Mouse (Mus musculus) heart, adult 2 months (tissue): Measurements from ENCODE around the gene Rpl12. TPM values are rescaled to one million over a fixed set of nuclear protein-coding genes. Genes with fewer than 3 reads are reported as not detected.

Source experiments
- DNase-seq, 2 experiments: peaks; one replicate each; pipeline ENCODE4 v3.0.0; 2021
- H3K27ac ChIP-seq: fragments of 200-600 bp; 2 replicates; pipeline ENCODE4 v1.8.1; 2022
- H3K27me3 ChIP-seq: fragments of 200-500 bp; 2 replicates; pipeline ENCODE4 v1.6.1; 2012; ENCODE audit warnings: mild to moderate bottlenecking, low read length, inconsistent platforms, mixed read lengths; ENCODE audit not compliant: control insufficient read depth, insufficient read depth
- H3K36me3 ChIP-seq: fragments of 200-500 bp; 2 replicates; pipeline ENCODE4 v1.6.1; 2012; ENCODE audit warnings: low read length, inconsistent platforms; ENCODE audit not compliant: control insufficient read depth, insufficient read depth
- H3K4me1 ChIP-seq: fragments of 200-500 bp; 2 replicates; pipeline ENCODE4 v1.6.1; 2011; ENCODE audit warnings: low read length; ENCODE audit not compliant: control insufficient read depth, insufficient read depth
- H3K4me3 ChIP-seq: fragments of 200-600 bp; 2 replicates; pipeline ENCODE4 v1.8.1; 2022
- H3K79me2 ChIP-seq: fragments of 200-500 bp; replicated peaks from 2 replicates; pipeline ENCODE4 v1.6.1; 2012; ENCODE audit warnings: mild to moderate bottlenecking, inconsistent platforms, low read length, moderate library complexity, mixed read lengths; ENCODE audit not compliant: control insufficient read depth, insufficient read depth
- H3K9ac ChIP-seq: fragments of 200-500 bp; 2 replicates; pipeline ENCODE4 v1.6.1; 2012; ENCODE audit warnings: low read depth, mild to moderate bottlenecking, control low read depth, inconsistent platforms, low read length, mixed read lengths
- CTCF ChIP-seq: fragments of 200-600 bp; IDR thresholded peaks from 2 replicates; pipeline ENCODE4 v1.8.1; 2022; ENCODE audit warnings: antibody characterized with exemption, mild to moderate bottlenecking, moderate library complexity
- EP300 ChIP-seq: fragments of 200-500 bp; IDR thresholded peaks from 2 replicates; pipeline ENCODE4 v1.6.1; 2011; ENCODE audit warnings: low read depth, low read length, control low read depth; ENCODE audit not compliant: insufficient read depth
- POLR2A ChIP-seq: fragments of 200-500 bp; IDR thresholded peaks from 2 replicates; pipeline ENCODE4 v1.6.1; 2011; ENCODE audit warnings: mild to moderate bottlenecking, low read depth, low read length, control low read depth; ENCODE audit not compliant: insufficient read depth
- WGBS: fragments of 180-500 bp; shearing (Covaris S2); methylation state at CpG from one replicate; pipeline ENCODE4 v1.1.7; 2018; 5-methylcytosine and 5-hydroxymethylcytosine counted together
- intact Hi-C: fragments of 180-260 bp; cut with DNase I; formaldehyde crosslinking; loops from one replicate; pipeline ENCODE4 v1.15.1; 2025
- polyA plus RNA-seq: library from polyadenylated mRNA; depleted of rRNA; stranded (reverse); fragments of >200 nt; gene quantifications from 2 replicates; pipeline ENCODE4 v1.2.3, GENCODE M21; 2012
- total RNA-seq, 2 experiments: library from RNA; stranded (reverse); gene quantifications; 2 replicates each; pipeline ENCODE4 v1.2.3; 2021

The Rpl12 gene
- total and polyA plus RNA-seq, 3 experiments, result 60.6 to 150 (median 64.0) TPM

DNA sequence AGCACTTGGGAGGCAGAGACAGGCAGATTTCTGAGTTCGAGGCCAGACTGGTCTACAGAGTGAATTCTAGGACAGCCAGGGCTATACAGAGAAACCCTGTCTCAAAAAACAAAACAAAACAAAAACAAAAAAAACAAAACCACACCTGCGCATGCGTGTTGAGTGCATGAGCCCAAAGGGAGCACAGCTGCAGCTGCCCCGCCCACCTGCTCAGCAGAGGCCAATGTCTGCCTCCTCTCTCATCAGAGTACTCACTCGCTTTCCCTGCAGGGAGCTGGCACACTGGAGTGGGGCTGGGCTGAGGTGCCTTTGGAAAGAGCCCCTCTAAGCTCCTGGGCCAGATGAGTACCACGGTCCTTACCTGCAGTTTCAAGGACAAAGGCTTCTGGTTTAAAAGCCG is 29.6 kb upstream of the Rpl12 start:
- H3K27me3 ChIP-seq, result no peaks in the 10 kb centered on the region
- H3K27ac ChIP-seq, result no peak overlapping the region
- H3K4me3 ChIP-seq, result no peak overlapping the region
- H3K4me1 ChIP-seq, result no peaks in the 10 kb centered on the region
- TF ChIP-seq CTCF (no peak), POLR2A (no peak)
- H3K9ac ChIP-seq, result no peak overlapping the region
- intact Hi-C loops, result no loop called here
- H3K36me3 ChIP-seq, result no peaks in the 10 kb centered on the region
- no peak for DNase-seq
- no peaks in the 10 kb centered on the region for H3K79me2 ChIP-seq
- 81% methylated on average over 7 of the region's 7 CpGs for WGBS

GRCm38 (mm10) chr2:32938741-32939140 is 22.6 kb upstream of the Rpl12 start:
- intact Hi-C loops, result no loop called here
- Histone ChIP-seq H3K4me3 (no peak overlapping the region), H3K9ac (no peak overlapping the region), H3K4me1 (no peaks in the 10 kb centered on the region), H3K27me3 (no peaks in the 10 kb centered on the region), H3K79me2 (no peaks in the 10 kb centered on the region), H3K27ac (no peak overlapping the region), H3K36me3 (no peaks in the 10 kb centered on the region)
- TF ChIP-seq CTCF, result no peak
- no peak for TF ChIP-seq POLR2A
- no peak for TF ChIP-seq EP300
- no peak for DNase-seq
- 86% methylated on average over 5 of the region's 5 CpGs for WGBS

DNA sequence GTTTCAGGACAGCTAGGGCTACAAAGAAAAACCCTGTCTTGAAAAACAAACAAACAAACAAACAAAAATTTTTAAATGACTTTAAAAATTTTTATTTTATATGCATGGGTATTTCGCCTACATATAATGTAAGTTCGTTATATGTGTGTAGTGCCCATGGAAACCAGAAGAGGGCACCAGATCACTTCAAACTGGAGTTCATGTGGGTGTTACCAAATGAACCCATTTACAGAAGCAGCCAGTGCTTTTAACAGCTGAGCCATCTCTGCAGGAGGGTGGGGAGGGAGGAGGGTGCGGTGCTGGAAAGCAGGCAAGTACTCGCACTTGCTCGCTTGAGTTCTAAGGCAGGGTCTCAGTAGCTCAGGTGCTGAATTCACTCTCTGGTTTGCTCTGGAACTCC is 21.9 kb upstream of the Rpl12 start:
- no peaks in the 10 kb centered on the region for H3K36me3 ChIP-seq
- WGBS, result 87% methylated on average over 5 of the region's 5 CpGs
- H3K79me2 ChIP-seq, result no peaks in the 10 kb centered on the region
- no peaks in the 10 kb centered on the region for H3K4me1 ChIP-seq
- no peak for DNase-seq
- TF ChIP-seq CTCF (peak; percentile 77), POLR2A (no peak)
- H3K4me3 ChIP-seq, result no peak overlapping the region
- no peak overlapping the region for H3K27ac ChIP-seq
- H3K9ac ChIP-seq, result no peak overlapping the region
- intact Hi-C loops, result no loop called here
- H3K27me3 ChIP-seq, result no peaks in the 10 kb centered on the region

- Histone ChIP-seq H3K36me3 (no peaks in the 10 kb centered on the region), H3K4me1 (no peaks in the 10 kb centered on the region), H3K79me2 (no peaks in the 10 kb centered on the region), H3K4me3 (no peak overlapping the region), H3K27me3 (no peaks in the 10 kb centered on the region), H3K9ac (no peak overlapping the region), H3K27ac (no peak overlapping the region)
- intact Hi-C loops, result no loop called here
- TF ChIP-seq EP300 (no peak), CTCF (0 out of 2 replicates have a peak, but pooled peaks have one; percentile 1)
- no peak for DNase-seq
- WGBS, result 92% methylated on average over 4 of the region's 4 CpGs
These were observed 20.9 kb upstream of the Rpl12 start for GRCm38 (mm10) chr2:32940483-32940882.

DNA sequence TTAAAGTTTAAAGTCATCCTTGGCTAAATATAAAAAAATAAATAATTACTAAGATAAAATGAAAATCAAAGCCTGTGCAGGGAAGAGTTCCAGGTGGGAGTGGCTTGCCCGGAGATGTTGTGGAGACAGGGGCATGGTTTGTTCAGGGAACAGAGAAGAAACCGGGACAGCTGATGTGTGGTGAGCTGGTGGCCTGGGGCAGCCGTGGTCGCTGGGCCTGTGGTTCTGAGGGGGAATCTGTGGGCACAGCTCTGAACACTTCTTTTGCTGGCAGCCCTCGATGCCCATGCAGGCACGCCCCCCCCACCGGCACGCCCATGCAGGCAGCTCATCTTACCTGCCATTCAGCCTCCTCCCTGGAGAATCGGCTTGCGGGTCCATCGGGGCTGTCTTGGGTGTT is 13.9 kb upstream of the Rpl12 start:
- Histone ChIP-seq H3K4me3 (no peak overlapping the region), H3K9ac (no peak overlapping the region), H3K36me3 (no peaks in the 10 kb centered on the region), H3K79me2 (no peaks in the 10 kb centered on the region), H3K27ac (no peak overlapping the region), H3K27me3 (no peaks in the 10 kb centered on the region), H3K4me1 (no peaks in the 10 kb centered on the region)
- DNase-seq, result no peak
- 91% methylated on average over 11 of the region's 11 CpGs for WGBS
- intact Hi-C loops, result no loop called here
- no peak for TF ChIP-seq EP300
- TF ChIP-seq CTCF, result no peak
- TF ChIP-seq POLR2A, result no peak

- TF ChIP-seq CTCF, result peak; percentile 54
- no peak for TF ChIP-seq POLR2A
These were observed 6.8 kb upstream of the Rpl12 start for GRCm38 (mm10) chr2:32954581-32954980.

More at GRCm38 (mm10) chr2:32954581-32954980, 6.8 kb upstream of the Rpl12 start:
- H3K27me3 ChIP-seq, result no peaks in the 10 kb centered on the region
- intact Hi-C loops, result no loop called here
- H3K9ac ChIP-seq, result no peak overlapping the region
- 96% methylated on average over 2 of the region's 2 CpGs for WGBS
- no peaks in the 10 kb centered on the region for H3K79me2 ChIP-seq
- DNase-seq, result no peak
- H3K4me3 ChIP-seq, result no peak overlapping the region
- no peaks in the 10 kb centered on the region for H3K36me3 ChIP-seq
- no peaks in the 10 kb centered on the region for H3K4me1 ChIP-seq
- no peak overlapping the region for H3K27ac ChIP-seq
